Mouse (Mus musculus) embryonic facial prominence, embryonic 15.5 days (tissue): Measurements from ENCODE around the gene Cyp46a1. TPM values are rescaled to one million over a fixed set of nuclear protein-coding genes. Genes with fewer than 3 reads are reported as not detected.
A peak's percentile ranks its signal among the peaks of the same experiment; 100 is the strongest.

Experiments used
- ATAC-seq: fragments of 200-750 bp; cut with Nextera tagmentation; 2 replicates; pipeline ENCODE4 v1.8.0; 2017; ENCODE audit warnings: low read depth, moderate TSS enrichment; ENCODE audit not compliant: insufficient number of reproducible peaks, low FRiP score, low TSS enrichment
- H3K27ac ChIP-seq: fragments of 300-500 bp; sonication (generic); replicated peaks from 2 replicates; pipeline ENCODE4 v1.5.1; 2015; ENCODE audit warnings: mild to moderate bottlenecking, inconsistent platforms
- H3K27me3 ChIP-seq: fragments of 300-500 bp; sonication (generic); 2 replicates; pipeline ENCODE4 v1.6.1; 2015; ENCODE audit warnings: inconsistent platforms
- H3K36me3 ChIP-seq: fragments of 300-500 bp; sonication (generic); 2 replicates; pipeline ENCODE4 v1.6.1; 2015; ENCODE audit warnings: mild to moderate bottlenecking, inconsistent platforms
- H3K4me1 ChIP-seq: fragments of 300-500 bp; sonication (generic); 2 replicates; pipeline ENCODE4 v1.6.1; 2015; ENCODE audit warnings: inconsistent platforms
- H3K4me2 ChIP-seq: fragments of 300-500 bp; sonication (generic); replicated peaks from 2 replicates; pipeline ENCODE4 v1.6.1; 2015; ENCODE audit warnings: mild to moderate bottlenecking, inconsistent platforms
- H3K4me3 ChIP-seq: fragments of 300-500 bp; sonication (generic); replicated peaks from 2 replicates; pipeline ENCODE4 v1.5.1; 2015; ENCODE audit warnings: mild to moderate bottlenecking, inconsistent platforms
- H3K9ac ChIP-seq: fragments of 300-500 bp; sonication (generic); 2 replicates; pipeline ENCODE4 v1.6.1; 2015; ENCODE audit warnings: inconsistent platforms
- H3K9me3 ChIP-seq: fragments of 300-500 bp; sonication (generic); replicated peaks from 2 replicates; pipeline ENCODE4 v1.6.1; 2016; ENCODE audit warnings: inconsistent platforms
- WGBS: fragments of 180-500 bp; shearing (Covaris S2); methylation state at CpG from one replicate; pipeline ENCODE4 v1.1.7; 2015; 5-methylcytosine and 5-hydroxymethylcytosine counted together
- polyA plus RNA-seq: library from polyadenylated mRNA; unstranded; fragments of >200 nt; fragmentation: Nextera tagmentation; extraction: Ambion mirVana; gene quantifications from 2 replicates; pipeline ENCODE4 v1.2.1, GENCODE M21; 2015

The Cyp46a1 gene
- 9.5 and 10.4 TPM in 2 replicates for polyA plus RNA-seq

DNA sequence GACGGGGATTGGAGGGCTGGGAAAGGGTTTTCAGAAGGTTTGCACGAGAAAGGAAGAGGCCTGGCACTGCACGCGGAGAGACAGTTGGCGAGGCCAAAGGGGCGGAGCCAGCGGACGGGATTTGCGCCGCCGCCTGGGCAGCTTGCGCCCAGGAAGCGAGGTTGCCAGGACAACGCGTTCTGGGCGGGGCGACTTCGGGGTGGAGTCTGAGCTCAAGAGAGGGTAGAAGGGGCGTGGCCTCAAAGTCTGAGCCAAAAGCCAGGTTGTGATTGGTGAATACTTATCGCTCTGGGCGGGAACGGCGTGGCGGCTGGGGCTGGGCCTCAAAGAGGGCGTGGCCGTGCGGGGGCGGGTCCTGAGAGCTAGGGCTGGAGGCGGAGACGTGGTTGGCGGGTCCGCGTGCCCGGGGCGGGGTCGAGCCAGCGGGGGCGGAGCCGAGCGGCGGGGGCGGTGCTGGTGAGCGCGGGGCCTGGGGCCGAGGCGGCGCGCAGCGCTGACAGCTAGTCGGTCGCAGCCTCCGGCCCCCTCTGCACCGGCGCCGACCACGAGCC is at the start of gene Cyp46a1:
TSS of gene Cyp46a1 (plus strand) at position 487 of the 551 bp plus-strand sequence.
- Histone ChIP-seq H3K9me3 (no peaks in the 10 kb centered on the region), H3K27me3 (peaks cover 42% of the 10 kb centered on the region), H3K4me3 (peak within 1 kb of the TSS; percentile 65), H3K4me1 (peaks cover 18% of the 10 kb centered on the region), H3K36me3 (no peaks in the 10 kb centered on the region), H3K4me2 (peak within 1 kb of the TSS; percentile 99), H3K27ac (peak within 1 kb of the TSS; percentile 76), H3K9ac (peak within 1 kb of the TSS; percentile 44)
- whole genome bisulfite sequencing: 1% methylated on average over 42 of the region's 56 CpGs
- ATAC-seq: peak; percentile 95

DNA sequence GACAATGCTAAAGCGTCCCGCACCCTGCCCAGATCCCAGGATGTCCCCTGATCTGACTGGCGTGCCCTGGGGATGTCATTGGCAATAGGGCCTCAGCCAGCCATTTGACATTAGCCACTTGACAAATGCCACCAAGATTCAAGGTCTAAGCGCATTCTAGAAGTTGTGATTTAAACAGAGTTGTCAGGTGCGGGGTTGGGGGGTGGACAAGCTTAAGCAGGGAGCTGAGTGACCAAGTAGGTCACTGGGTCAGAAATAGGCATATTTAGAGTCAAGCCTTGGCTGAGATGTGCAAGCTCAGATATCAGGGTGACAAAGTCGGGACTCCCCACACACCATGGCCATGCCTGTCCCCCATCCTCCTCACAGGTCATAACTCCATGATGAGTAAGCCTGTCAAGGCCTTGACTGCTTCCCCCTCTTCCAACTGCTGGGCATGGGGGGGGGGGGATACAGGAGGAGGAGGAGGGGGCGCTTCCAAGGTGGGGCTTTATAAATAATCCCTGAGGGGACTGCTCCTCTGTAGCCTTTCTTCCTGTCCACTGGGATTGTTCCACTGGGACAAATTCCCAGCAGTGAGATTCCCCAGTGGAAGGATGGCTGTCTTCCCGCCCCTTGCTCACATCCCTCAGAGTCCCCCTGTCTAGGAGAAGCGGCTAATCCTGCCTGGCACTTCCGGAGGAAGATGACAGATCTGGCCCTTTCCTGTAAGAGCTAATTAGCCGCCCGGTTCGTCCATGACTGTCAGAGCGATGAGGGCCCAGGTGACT is 49.5 kb upstream of the Cyp46a1 start:
- Histone ChIP-seq H3K9me3 (no peaks in the 10 kb centered on the region), H3K4me1 (peaks cover 14% of the 10 kb centered on the region; the same call in 1 of the 2 replicates), H3K4me2 (no peak overlapping the region), H3K27me3 (no peaks in the 10 kb centered on the region), H3K4me3 (no peak overlapping the region), H3K9ac (no peak overlapping the region), H3K27ac (no peak overlapping the region), H3K36me3 (no peaks in the 10 kb centered on the region)
- 32% methylated on average over 14 of the region's 14 CpGs for WGBS
- ATAC-seq: no peak

DNA sequence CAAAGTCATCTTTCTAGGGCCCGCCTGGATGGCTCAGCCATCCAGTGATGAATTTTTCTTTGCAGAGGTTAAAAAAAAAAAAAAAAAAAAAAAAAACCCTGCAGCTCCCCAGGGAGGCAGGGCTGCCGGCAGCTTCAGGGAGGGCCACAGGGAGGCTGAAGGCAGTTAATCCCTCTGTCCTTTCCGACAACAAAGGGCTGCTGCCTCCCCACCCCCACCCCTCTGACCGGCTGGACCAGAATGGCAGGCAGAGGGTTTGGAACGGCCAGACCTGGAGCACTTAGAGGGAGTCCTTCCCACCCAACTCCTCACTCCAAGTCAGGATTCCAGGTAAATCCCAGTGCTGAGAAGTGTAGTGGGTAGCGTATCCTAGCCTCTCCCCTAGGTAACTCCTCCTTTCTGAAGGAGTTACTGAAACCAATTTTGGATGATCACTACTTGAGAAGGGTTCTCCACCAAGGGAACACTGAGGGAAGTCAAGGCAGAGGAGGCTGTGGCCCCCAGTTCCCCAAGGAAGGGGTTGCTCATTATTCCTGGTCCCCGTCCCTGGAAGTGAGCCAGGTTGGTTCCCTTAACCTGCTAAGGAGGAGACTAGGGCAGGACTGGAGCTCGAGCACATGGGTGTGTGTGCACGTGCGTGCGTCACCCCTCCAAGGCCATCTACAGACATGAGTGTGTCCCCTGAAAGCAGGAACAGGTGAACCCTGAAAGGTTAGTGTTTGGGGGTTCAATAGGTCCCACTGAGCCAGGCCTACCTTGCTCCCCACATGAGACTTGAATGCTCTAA is 48.8 kb upstream of the Cyp46a1 start:
- no peaks in the 10 kb centered on the region for H3K36me3 ChIP-seq
- H3K9me3 ChIP-seq: no peaks in the 10 kb centered on the region
- ATAC-seq: no peak
- no peaks in the 10 kb centered on the region for H3K27me3 ChIP-seq
- WGBS: 31% methylated on average over 11 of the region's 11 CpGs
- no peak overlapping the region for H3K4me2 ChIP-seq
- H3K4me1 ChIP-seq: peaks cover 14% of the 10 kb centered on the region; the same call in 1 of the 2 replicates
- peak overlapping the region; percentile 11; the same call in 1 of the 2 replicates for H3K27ac ChIP-seq
- H3K9ac ChIP-seq: no peak overlapping the region
- H3K4me3 ChIP-seq: no peak overlapping the region

DNA sequence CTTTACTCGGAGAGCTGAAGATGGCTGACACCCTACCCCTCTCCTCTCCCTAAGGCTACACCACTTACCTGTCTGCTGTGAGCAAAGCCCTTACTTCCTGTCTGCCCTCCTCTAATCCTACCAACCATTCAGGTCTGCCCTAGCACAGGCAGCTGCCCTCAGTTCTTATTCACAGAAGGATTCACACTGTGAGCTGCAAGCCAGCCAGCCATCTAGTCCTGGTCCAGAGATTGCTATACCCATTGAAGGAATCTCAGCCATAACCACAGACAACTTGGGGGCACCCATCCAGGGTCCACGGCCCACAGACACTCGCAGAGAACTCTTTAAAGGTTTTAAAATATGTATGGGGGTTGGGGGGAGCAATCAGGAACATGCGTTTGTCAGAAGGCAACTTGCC is 47.8 kb upstream of the Cyp46a1 start:
- H3K4me1 ChIP-seq: peaks cover 14% of the 10 kb centered on the region; the same call in 1 of the 2 replicates
- WGBS: 66% methylated on average over 4 of the region's 4 CpGs
- ATAC-seq: no peak

DNA sequence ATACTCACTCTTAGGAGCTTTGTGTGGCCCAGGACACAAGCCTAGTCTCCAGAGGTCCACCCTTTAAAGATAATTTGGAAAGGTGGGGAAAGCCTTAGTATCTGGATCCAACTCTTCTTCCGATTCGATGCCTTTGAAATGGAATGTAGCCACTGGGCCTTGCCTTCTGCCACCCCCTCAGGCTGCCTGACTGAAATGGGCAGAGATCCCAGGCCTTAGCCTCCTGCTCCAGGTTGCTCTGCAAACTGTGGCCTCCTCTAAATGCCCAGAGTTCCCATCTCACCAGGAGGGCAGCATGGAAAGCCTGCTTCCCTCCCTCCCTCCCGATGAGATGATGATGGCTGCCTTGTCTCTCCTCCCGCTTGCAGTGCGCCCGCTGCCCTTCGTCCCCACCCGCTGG is 47.2 kb upstream of the Cyp46a1 start:
- Histone ChIP-seq H3K27ac (no peak overlapping the region), H3K4me1 (peaks cover 14% of the 10 kb centered on the region; the same call in 1 of the 2 replicates), H3K4me3 (no peak overlapping the region), H3K27me3 (no peaks in the 10 kb centered on the region), H3K9ac (no peak overlapping the region), H3K36me3 (no peaks in the 10 kb centered on the region), H3K4me2 (no peak overlapping the region), H3K9me3 (no peaks in the 10 kb centered on the region)
- WGBS: 90% methylated on average over 8 of the region's 8 CpGs
- no peak for ATAC-seq

More for the DNA sequence above, 47.8 kb upstream of the Cyp46a1 start:
- Histone ChIP-seq H3K4me3 (no peak overlapping the region), H3K36me3 (no peaks in the 10 kb centered on the region), H3K9me3 (no peaks in the 10 kb centered on the region), H3K27ac (no peak overlapping the region; the same call in 1 of the 2 replicates), H3K4me2 (no peak overlapping the region), H3K9ac (no peak overlapping the region), H3K27me3 (no peaks in the 10 kb centered on the region)

DNA sequence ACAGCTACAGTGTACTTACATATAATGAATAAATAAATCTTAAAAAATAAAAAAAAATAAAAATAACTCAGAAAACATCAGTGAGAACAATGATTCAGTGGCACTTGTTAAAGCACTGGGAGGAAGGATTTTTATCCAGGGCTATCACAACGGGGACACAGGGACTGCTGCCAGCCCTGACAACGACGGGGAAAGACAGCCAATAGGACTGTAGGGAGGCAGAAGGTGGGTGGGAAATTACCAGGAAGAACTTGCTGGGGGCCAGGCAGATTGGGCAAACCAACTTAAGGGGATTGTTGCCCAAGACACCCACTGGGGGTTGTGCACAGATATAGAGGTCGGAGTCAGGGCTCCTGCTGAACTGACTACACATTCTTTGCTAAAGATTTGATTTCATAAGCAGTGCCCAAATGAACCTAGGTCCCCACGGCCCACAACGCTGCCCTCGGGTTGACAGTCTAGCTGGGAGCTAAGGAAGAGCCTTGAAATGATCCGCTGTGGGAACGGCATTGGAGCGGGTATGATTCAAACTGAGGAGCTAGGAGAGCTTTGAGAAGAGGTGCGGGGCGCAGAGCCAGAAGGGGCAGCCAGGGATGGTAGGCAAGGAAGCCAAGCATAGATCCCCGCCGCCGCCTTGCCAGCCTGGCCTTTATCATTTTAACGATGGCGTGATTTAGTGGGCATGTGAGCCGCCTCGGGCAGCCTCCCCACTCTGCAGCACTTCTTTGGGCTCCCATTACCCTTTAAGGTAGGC is 45.9 kb upstream of the Cyp46a1 start:
- no peak for ATAC-seq
- no peak overlapping the region for H3K4me2 ChIP-seq
- H3K4me3 ChIP-seq: no peak overlapping the region
- no peaks in the 10 kb centered on the region for H3K36me3 ChIP-seq
- no peak overlapping the region for H3K27ac ChIP-seq
- H3K27me3 ChIP-seq: no peaks in the 10 kb centered on the region
- 80% methylated on average over 19 of the region's 19 CpGs for WGBS
- H3K9ac ChIP-seq: no peak overlapping the region
- no peaks in the 10 kb centered on the region for H3K9me3 ChIP-seq
- peaks cover 25% of the 10 kb centered on the region for H3K4me1 ChIP-seq

DNA sequence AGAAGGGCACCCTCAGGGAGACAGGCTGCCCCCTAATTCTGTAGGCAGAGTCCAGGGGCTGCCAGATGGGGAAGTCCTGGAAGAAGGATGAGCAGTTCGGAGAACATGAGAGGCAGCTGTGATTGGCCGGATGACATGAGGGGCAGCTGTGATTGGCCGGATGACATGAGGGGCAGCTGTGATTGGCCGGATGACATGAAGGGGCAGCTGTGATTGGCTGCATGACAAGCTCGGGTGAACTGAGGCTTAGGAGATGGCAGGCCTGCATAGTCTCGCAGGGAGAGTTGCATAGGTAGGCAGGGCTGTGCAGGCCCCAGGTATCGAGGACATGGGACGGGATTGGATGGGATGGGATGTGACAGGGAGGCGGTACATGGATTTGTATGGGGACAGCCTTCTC is 41.8 kb upstream of the Cyp46a1 start:
- Histone ChIP-seq H3K36me3 (no peaks in the 10 kb centered on the region), H3K4me2 (no peak overlapping the region), H3K9me3 (no peaks in the 10 kb centered on the region), H3K27ac (no peak overlapping the region), H3K4me1 (peaks cover 19% of the 10 kb centered on the region), H3K27me3 (no peaks in the 10 kb centered on the region), H3K4me3 (no peak overlapping the region), H3K9ac (no peak overlapping the region)
- WGBS: 10% methylated on average over 9 of the region's 9 CpGs
- ATAC-seq: peak; percentile 59; the same call in 1 of the 2 replicates

DNA sequence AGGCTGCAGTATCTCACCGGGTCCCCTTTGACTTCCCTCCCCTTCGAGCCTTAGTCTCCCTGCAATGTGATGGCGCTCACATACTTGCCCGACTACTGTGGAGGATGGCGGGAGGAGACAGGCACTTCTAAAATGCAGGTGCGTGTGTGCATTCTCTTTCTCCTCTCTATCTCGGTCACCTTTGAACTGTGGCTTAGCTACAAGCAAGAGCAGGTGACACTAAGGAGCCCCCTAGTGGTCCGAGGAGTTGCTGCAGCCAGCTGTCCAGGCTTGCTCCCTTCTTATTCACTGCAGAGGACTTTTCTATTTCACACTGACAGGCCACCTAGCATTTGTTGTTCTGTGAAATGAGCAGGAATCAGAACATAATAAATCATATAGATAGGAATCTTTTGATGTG is 41.2 kb upstream of the Cyp46a1 start:
- WGBS: 4% methylated on average over 8 of the region's 8 CpGs
- Histone ChIP-seq H3K4me1 (peaks cover 19% of the 10 kb centered on the region), H3K27ac (no peak overlapping the region), H3K9me3 (no peaks in the 10 kb centered on the region), H3K9ac (no peak overlapping the region), H3K27me3 (no peaks in the 10 kb centered on the region), H3K4me2 (peak overlapping the region; percentile 29), H3K4me3 (no peak overlapping the region), H3K36me3 (no peaks in the 10 kb centered on the region)
- no peak for ATAC-seq

DNA sequence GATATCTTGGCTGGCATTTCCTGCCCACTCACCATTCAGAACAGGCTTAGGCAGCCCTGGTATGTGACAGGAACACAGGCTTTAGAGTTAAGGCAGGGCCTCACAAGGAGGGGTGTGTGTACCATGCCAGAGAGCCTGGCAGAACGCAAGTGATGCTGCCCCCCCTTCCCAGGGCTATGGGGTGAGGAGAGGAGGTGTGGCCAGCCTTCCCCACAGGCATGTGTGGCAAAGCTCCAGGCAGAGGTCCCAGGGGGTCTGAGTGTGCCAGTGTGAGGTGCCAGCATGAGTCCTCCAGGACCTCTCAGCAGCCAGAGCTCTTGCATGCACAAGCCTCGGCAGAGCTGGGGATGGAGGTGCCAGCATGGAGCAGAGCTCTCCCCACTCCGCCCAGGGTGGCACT is 39.6 kb upstream of the Cyp46a1 start:
- H3K4me1 ChIP-seq: peaks cover 19% of the 10 kb centered on the region
- WGBS: 59% methylated on average over 3 of the region's 3 CpGs
- no peak overlapping the region for H3K9ac ChIP-seq
- no peak overlapping the region for H3K27ac ChIP-seq
- ATAC-seq: no peak
- H3K9me3 ChIP-seq: no peaks in the 10 kb centered on the region
- H3K4me2 ChIP-seq: no peak overlapping the region
- H3K36me3 ChIP-seq: no peaks in the 10 kb centered on the region
- no peaks in the 10 kb centered on the region for H3K27me3 ChIP-seq
- H3K4me3 ChIP-seq: no peak overlapping the region

DNA sequence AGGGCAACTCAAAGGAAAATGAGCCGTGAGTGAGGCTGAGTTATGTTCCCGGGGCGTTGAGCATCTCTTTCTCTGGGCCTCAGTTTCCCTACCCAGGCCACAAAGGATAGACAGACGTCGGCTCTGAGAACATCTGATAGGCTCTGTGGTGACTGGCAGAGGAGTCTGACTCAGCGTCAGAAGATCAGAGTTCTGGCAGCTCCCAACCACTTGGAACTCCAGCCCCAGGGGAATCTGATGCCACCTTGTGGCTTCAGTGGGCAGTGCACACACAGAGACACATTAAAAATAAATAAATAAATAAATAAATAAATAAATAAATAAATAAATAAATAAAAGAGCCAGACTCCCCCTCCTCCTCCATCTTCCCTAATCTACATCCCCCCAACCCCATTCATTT is 37.1 kb upstream of the Cyp46a1 start:
- no peaks in the 10 kb centered on the region for H3K9me3 ChIP-seq
- 77% methylated on average over 6 of the region's 6 CpGs for WGBS
- H3K9ac ChIP-seq: no peak overlapping the region
- no peak overlapping the region for H3K27ac ChIP-seq
- no peaks in the 10 kb centered on the region for H3K27me3 ChIP-seq
- ATAC-seq: no peak
- no peak overlapping the region for H3K4me3 ChIP-seq
- peaks cover 21% of the 10 kb centered on the region for H3K4me1 ChIP-seq
- H3K4me2 ChIP-seq: no peak overlapping the region
- no peaks in the 10 kb centered on the region for H3K36me3 ChIP-seq

DNA sequence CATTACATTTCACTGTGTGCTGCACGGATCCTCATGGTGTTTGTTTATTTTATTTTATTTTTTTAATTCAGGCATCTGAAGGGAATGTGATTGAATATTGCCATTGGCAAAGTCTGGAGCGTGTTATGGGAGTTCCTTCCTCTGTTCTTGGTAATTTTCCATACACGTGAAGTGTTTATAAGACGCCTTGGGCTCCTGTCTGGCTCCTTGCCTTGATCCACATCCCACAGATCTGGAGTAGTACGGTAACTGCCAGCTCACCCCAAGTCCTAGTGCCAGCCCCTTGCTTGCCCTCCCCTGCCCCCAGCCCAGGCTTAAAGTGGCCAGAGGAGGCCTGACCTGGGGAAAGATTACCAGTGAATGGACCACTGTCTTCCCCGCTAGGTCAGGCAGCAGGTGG is 33.2 kb upstream of the Cyp46a1 start:
- no peak overlapping the region for H3K27ac ChIP-seq
- no peaks in the 10 kb centered on the region for H3K36me3 ChIP-seq
- H3K27me3 ChIP-seq: peaks cover 17% of the 10 kb centered on the region
- peaks cover 7% of the 10 kb centered on the region for H3K4me1 ChIP-seq
- no peaks in the 10 kb centered on the region for H3K9me3 ChIP-seq
- no peak overlapping the region for H3K9ac ChIP-seq
- ATAC-seq: no peak
- 40% methylated on average over 6 of the region's 6 CpGs for WGBS
- no peak overlapping the region for H3K4me2 ChIP-seq
- no peak overlapping the region for H3K4me3 ChIP-seq
